Mouse (Mus musculus) small intestine, adult 2 months (tissue): ENCODE data around the gene Zpr1. TPM values are rescaled to one million over a fixed set of nuclear protein-coding genes. Genes with fewer than 3 reads are reported as not detected.

Experiments used
- H3K27ac ChIP-seq: fragments of 200-500 bp; 2 replicates; pipeline ENCODE4 v1.5.1; 2012; ENCODE audit warnings: low read depth, low read length, control low read depth, inconsistent platforms; ENCODE audit not compliant: insufficient read depth
- H3K27me3 ChIP-seq: fragments of 200-500 bp; 2 replicates; pipeline ENCODE4 v1.6.1; 2012; ENCODE audit warnings: mild to moderate bottlenecking, moderate library complexity, low read length, inconsistent platforms; ENCODE audit not compliant: control insufficient read depth, insufficient read depth
- H3K36me3 ChIP-seq: fragments of 200-500 bp; 2 replicates; pipeline ENCODE4 v1.6.1; 2012; ENCODE audit warnings: mild to moderate bottlenecking, low read length, control low read depth, inconsistent platforms; ENCODE audit not compliant: control insufficient read depth, insufficient read depth
- H3K4me1 ChIP-seq: fragments of 200-500 bp; 2 replicates; pipeline ENCODE4 v1.6.1; 2012; ENCODE audit warnings: low read length, inconsistent platforms, mixed read lengths; ENCODE audit not compliant: control insufficient read depth, insufficient read depth, insufficient read length
- H3K4me3 ChIP-seq: fragments of 200-500 bp; 2 replicates; pipeline ENCODE4 v1.5.1; 2012; ENCODE audit warnings: low read depth, mild to moderate bottlenecking, control low read depth, inconsistent platforms, low read length, moderate library complexity
- CTCF ChIP-seq: fragments of 200-500 bp; IDR thresholded peaks from 2 replicates; pipeline ENCODE4 v1.5.1; 2012; ENCODE audit warnings: low read depth, mild to moderate bottlenecking, control low read depth, inconsistent platforms, low read length, moderate library complexity, mixed read lengths; ENCODE audit not compliant: insufficient replicate concordance, insufficient read length; ENCODE audit errors: extremely low read depth
- POLR2A ChIP-seq: fragments of 200-500 bp; IDR thresholded peaks from 2 replicates; pipeline ENCODE4 v1.6.1; 2012; ENCODE audit warnings: low read depth, mild to moderate bottlenecking, control low read depth, inconsistent platforms, low read length, moderate library complexity
- WGBS: fragments of 180-500 bp; shearing (Covaris S2); methylation state at CpG from one replicate; pipeline ENCODE4 v1.1.7; 2018; 5-methylcytosine and 5-hydroxymethylcytosine counted together
- polyA plus RNA-seq: library from polyadenylated mRNA; depleted of rRNA; stranded (reverse); fragments of >200 nt; gene quantifications from 2 replicates; pipeline ENCODE4 v1.2.3, GENCODE M21; 2012

The Zpr1 gene
- polyA plus RNA-seq, 1 experiment, result 11.2 TPM

DNA sequence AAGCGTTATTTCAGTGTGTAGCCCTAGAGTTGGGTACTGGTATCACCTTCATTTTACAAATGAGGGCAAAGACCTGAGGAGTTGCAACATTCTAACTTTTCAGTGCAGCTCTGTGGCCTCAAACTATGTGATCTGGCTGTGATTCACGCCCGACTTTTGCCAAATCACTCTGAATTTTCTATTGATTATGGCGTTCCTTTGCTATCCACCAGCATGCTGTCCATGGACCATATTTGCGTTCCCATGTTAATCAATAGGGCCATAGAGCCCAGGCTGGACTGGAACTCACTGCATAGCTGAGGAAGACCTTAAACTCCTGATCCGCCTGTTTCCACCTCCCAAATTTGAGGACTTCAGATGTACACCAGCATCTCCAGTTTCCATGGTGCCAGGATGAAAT, 13.8 kb upstream of the Zpr1 start:
- no peaks in the 10 kb centered on the region for H3K27me3 ChIP-seq
- H3K27ac ChIP-seq, result no peak overlapping the region
- no peaks in the 10 kb centered on the region for H3K36me3 ChIP-seq
- WGBS, result 86% methylated on average over 6 of the region's 6 CpGs
- H3K4me1 ChIP-seq, result no peaks in the 10 kb centered on the region
- no peak for TF ChIP-seq CTCF
- TF ChIP-seq POLR2A, result no peak
- no peak overlapping the region for H3K4me3 ChIP-seq

GRCm38 (mm10) chr9:46261131-46261530, 11.7 kb upstream of the Zpr1 start:
- Histone ChIP-seq H3K27me3 (no peaks in the 10 kb centered on the region), H3K4me3 (no peak overlapping the region), H3K27ac (no peak overlapping the region), H3K4me1 (peaks cover 2% of the 10 kb centered on the region), H3K36me3 (no peaks in the 10 kb centered on the region)
- TF ChIP-seq POLR2A (no peak), CTCF (no peak)
- 73% methylated on average over 7 of the region's 7 CpGs for WGBS

GRCm38 (mm10) chr9:46268343-46268873, 4.5 kb upstream of the Zpr1 start, which contains the start of gene Apoa5:
Gene Apoa5 (plus strand): TSS chr9:46268633.
- TF ChIP-seq POLR2A (no peak), CTCF (no peak)
- no peaks in the 10 kb centered on the region for H3K27me3 ChIP-seq
- WGBS, result 25% methylated on average over 7 of the region's 7 CpGs
- H3K4me3 ChIP-seq, result no peak within 1 kb of the TSS
- no peaks in the 10 kb centered on the region for H3K36me3 ChIP-seq
- no peak within 1 kb of the TSS for H3K27ac ChIP-seq
- H3K4me1 ChIP-seq, result peaks cover 6% of the 10 kb centered on the region

DNA sequence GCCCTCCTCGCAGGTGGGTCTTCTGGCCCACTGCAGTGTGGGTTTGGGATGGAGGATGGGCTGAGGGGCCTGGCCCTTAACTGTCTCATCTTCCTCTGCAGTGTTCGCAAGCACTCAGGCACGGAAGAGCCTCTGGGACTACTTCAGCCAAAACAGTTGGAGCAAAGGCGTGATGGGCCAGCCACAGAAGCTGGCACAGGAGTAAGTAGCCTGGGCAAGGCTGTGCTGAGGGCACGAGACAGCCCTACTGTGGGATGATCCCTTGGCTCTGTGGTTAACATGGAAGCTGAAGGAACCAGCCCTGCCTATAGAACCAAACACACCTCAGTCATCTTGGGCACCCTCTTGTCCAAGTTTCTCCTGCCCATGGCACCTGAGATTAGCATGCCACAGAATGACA, 3.7 kb upstream of the Zpr1 start:
- H3K36me3 ChIP-seq, result no peaks in the 10 kb centered on the region
- 94% methylated on average over 5 of the region's 5 CpGs for WGBS
- H3K4me3 ChIP-seq, result no peak overlapping the region
- TF ChIP-seq POLR2A (no peak), CTCF (no peak)
- H3K27ac ChIP-seq, result no peak overlapping the region
- H3K27me3 ChIP-seq, result no peaks in the 10 kb centered on the region
- peaks cover 10% of the 10 kb centered on the region for H3K4me1 ChIP-seq

- H3K4me3 ChIP-seq, result no peak overlapping the region
- H3K4me1 ChIP-seq, result peaks cover 10% of the 10 kb centered on the region
- TF ChIP-seq POLR2A (no peak), CTCF (no peak)
- whole genome bisulfite sequencing, result 95% methylated on average over 4 of the region's 4 CpGs
- no peak overlapping the region for H3K27ac ChIP-seq
- H3K27me3 ChIP-seq, result no peaks in the 10 kb centered on the region
- H3K36me3 ChIP-seq, result peaks cover 6% of the 10 kb centered on the region
These were observed 2.1 kb upstream of the Zpr1 start for GRCm38 (mm10) chr9:46270782-46271181.

DNA sequence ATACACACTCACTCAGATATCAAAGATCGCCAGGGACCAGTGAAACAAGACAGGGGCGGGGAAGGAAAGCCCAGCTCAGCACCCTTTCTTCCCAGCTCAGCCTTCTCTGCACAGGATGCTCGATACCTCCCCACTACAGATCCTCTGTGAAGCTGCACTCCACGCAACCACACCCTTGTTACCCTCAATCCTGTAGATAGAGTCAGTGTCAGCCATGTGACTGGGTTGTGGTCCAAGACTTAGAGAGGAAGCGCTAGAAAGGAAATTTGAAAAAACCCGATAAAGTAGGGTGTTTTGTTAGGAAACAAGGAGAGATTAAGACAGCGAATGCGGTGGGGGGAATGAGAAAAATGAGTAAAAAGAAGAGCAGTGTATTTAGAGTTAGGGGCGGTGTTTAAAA, 794 bp upstream of the Zpr1 start:
- Histone ChIP-seq H3K36me3 (peaks cover 18% of the 10 kb centered on the region), H3K4me3 (no peak overlapping the region), H3K27ac (no peak overlapping the region), H3K4me1 (peaks cover 7% of the 10 kb centered on the region; the same call in 1 of the 2 replicates), H3K27me3 (no peaks in the 10 kb centered on the region)
- TF ChIP-seq CTCF (no peak), POLR2A (no peak)
- WGBS, result 72% methylated on average over 9 of the region's 9 CpGs

DNA sequence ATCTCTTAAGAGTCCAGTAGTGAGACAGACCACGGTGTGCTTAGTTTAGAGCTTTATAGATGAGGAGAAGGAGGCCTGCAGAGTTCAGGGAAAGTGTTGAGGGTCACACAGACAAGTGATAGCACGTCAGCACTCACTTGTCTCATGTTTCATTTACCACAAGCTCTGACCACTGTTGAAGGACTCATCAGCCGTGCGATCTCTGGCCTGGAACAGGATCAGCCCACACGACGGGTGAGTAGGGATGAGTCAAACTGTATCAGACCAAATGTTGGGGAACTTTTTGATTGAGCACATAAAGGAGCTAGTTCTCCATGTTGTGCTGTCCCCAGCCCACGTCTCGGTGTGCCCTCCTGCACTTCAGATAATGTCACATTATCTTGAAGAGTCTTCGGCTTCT, 1.6 kb downstream of the Zpr1 start:
- TF ChIP-seq CTCF, result no peak
- TF ChIP-seq POLR2A, result no peak
- H3K27me3 ChIP-seq, result no peaks in the 10 kb centered on the region
- H3K27ac ChIP-seq, result no peak overlapping the region
- H3K4me1 ChIP-seq, result peaks cover 5% of the 10 kb centered on the region; the same call in 1 of the 2 replicates
- H3K36me3 ChIP-seq, result peaks cover 26% of the 10 kb centered on the region
- 88% methylated on average over 9 of the region's 9 CpGs for WGBS
- H3K4me3 ChIP-seq, result no peak overlapping the region; the same call in 1 of the 2 replicates
